Mouse (Mus musculus) neural tube, embryonic 12.5 days (tissue): Measurements from ENCODE around the gene Map1a. TPM values are rescaled to one million over a fixed set of nuclear protein-coding genes. Genes with fewer than 3 reads are reported as not detected.

Experiments used
- polyA plus RNA-seq: library from polyadenylated mRNA; unstranded; fragments of >200 nt; fragmentation: Nextera tagmentation; extraction: Ambion mirVana; gene quantifications from 2 replicates; pipeline ENCODE4 v1.2.1, GENCODE M21; 2016

Gene Map1a
- polyA plus RNA-seq, 1 experiment from 2014 or later = 10.3 TPM

Other genes starting within 250 kb of the Map1a start
- gene Tgm5, start 203.8 kb upstream of the Map1a start, polyA plus RNA-seq = 0.19 and 0.39 TPM in 2 replicates
- not detected in 2 replicates for gene Tgm7, start 179.8 kb upstream of the Map1a start, polyA plus RNA-seq
- 31.8 and 32.8 TPM in 2 replicates for gene Adal, start 149.2 kb upstream of the Map1a start, polyA plus RNA-seq
- 21.1 and 22.0 TPM in 2 replicates for gene Lcmt2, start 148.9 kb upstream of the Map1a start, polyA plus RNA-seq
- gene Tubgcp4, start 118.9 kb upstream of the Map1a start, polyA plus RNA-seq = 71.3 and 74.9 TPM in 2 replicates
- gene Zscan29, start 118.5 kb upstream of the Map1a start, polyA plus RNA-seq = 11.2 and 11.7 TPM in 2 replicates
- gene Trp53bp1, start 18.2 kb upstream of the Map1a start, polyA plus RNA-seq = 177 and 178 TPM in 2 replicates
- gene Ppip5k1, start 65.8 kb downstream of the Map1a start, polyA plus RNA-seq = 13.0 and 13.1 TPM in 2 replicates
- 19.6 and 19.7 TPM in 2 replicates for gene Ckmt1, start 68.1 kb downstream of the Map1a start, polyA plus RNA-seq
- not detected in 2 replicates for gene Strc, start 97.6 kb downstream of the Map1a start, polyA plus RNA-seq
- 497 and 518 TPM in 2 replicates for gene Pdia3, start 124.2 kb downstream of the Map1a start, polyA plus RNA-seq
- 4.1 and 4.5 TPM in 2 replicates for gene Catsper2, start 124.2 kb downstream of the Map1a start, polyA plus RNA-seq
- 2.4 and 2.5 TPM in 2 replicates for gene Ell3, start 154.7 kb downstream of the Map1a start, polyA plus RNA-seq
- gene Serf2, start 159.6 kb downstream of the Map1a start, polyA plus RNA-seq = 470 and 490 TPM in 2 replicates
- 97.6 and 113 TPM in 2 replicates for gene Hypk, start 163.7 kb downstream of the Map1a start, polyA plus RNA-seq
- 0.46 and 0.79 TPM in 2 replicates for gene Serinc4, start 167.2 kb downstream of the Map1a start, polyA plus RNA-seq
- 74.2 and 77.8 TPM in 2 replicates for gene Mfap1b, start 184.5 kb downstream of the Map1a start, polyA plus RNA-seq
- 32.0 and 35.3 TPM in 2 replicates for gene Mfap1a, start 217.1 kb downstream of the Map1a start, polyA plus RNA-seq
- 8.1 and 8.5 TPM in 2 replicates for gene Wdr76, start 217.1 kb downstream of the Map1a start, polyA plus RNA-seq